Comparison of ENCODE assay signal across 28 mouse cellular contexts in genomic region chr14:67181586-67181985, GRCm38 (mm10).
DNase-seq lines count a peak whose midpoint lies in the region; ATAC-seq and TF ChIP-seq lines count a peak whose summit lies in the region.
"Had no signal": no experiment of that assay in that cellular context is flagged by ENCODE, and none has a peak within 500 bp of the region (broad histone marks: within the 10 kb centered on the region; RNA-seq: fewer than 3 reads in every experiment).

No protein-coding gene starts in this region.

- no peak overlapping the region for H3K4me2 ChIP-seq in lung, postnatal 0 days (replicated peaks; ENCODE audit: low read depth, low read length)
- H3K4me2 ChIP-seq: heart, embryonic 11.5 days; hindbrain, embryonic 14.5 days; limb, embryonic 12.5 days; liver, embryonic 12.5 days; neural tube, embryonic 13.5 days had no signal

- H3K36me3 ChIP-seq in lung, postnatal 0 days (ENCODE audit: insufficient read depth, low read length) = no peaks in the 10 kb centered on the region
- H3K36me3 ChIP-seq: G1E; limb, embryonic 12.5 days; liver, embryonic 12.5 days; neural tube, embryonic 13.5 days had no signal

- H3K4me3 ChIP-seq in lung, postnatal 0 days (ENCODE audit: low read depth, low read length) = no peak overlapping the region
- H3K4me3 ChIP-seq: gastrocnemius, adult 2 months; left cerebral cortex, adult 2 months; limb, embryonic 12.5 days; liver, embryonic 12.5 days; neural tube, embryonic 13.5 days had no signal

- peak; percentile 35 for DNase-seq in adrenal gland, postnatal 10 days
- DNase-seq in adrenal gland, adult 2 months = no peak
- peak; percentile 18 for DNase-seq in kidney, postnatal 10 days
- DNase-seq in kidney, postnatal 36 days = no peak
- peak; percentile 42 for DNase-seq in lung, postnatal 0 days (ENCODE audit: low spot score)
- DNase-seq in lung, postnatal 36 days = no peak
- peak; percentile 18 for DNase-seq in 416B (ENCODE audit: low read depth)
- no peak for DNase-seq in layer of hippocampus, postnatal 10 days (ENCODE audit: low spot score in 2 of 2)
- DNase-seq: adrenal gland, postnatal 36 days; cerebellum, adult 8-10 months; cerebellum, postnatal 36 days; gastrocnemius, adult 2 months; gastrocnemius, postnatal 36 days; heart, adult 18-20 months; heart, postnatal 4 days; kidney, adult 18-20 months; liver, postnatal 0 days; right cerebral cortex, postnatal 14 days had no signal

- TF ChIP-seq EP300 in lung, postnatal 0 days (IDR thresholded peaks at IDR 0.05) = no peak

- no peak overlapping the region for H3K9ac ChIP-seq in lung, postnatal 0 days (replicated peaks; ENCODE audit: low read depth)
- H3K9ac ChIP-seq: hindbrain, embryonic 14.5 days; limb, embryonic 12.5 days; liver, embryonic 12.5 days; liver, postnatal 0 days; neural tube, embryonic 13.5 days had no signal

- no peak for ATAC-seq in lung, postnatal 0 days
- ATAC-seq: forebrain, embryonic 16.5 days; inflammation-experienced regulatory T-cells, adult 6 months; liver, embryonic 12.5 days; liver, postnatal 0 days; Patski had no signal

- WGBS in lung, postnatal 0 days = 37% methylated on average over 3 of the region's 3 CpGs

- H3K27me3 ChIP-seq in lung, postnatal 0 days (replicated peaks; ENCODE audit: insufficient read depth, low read length) = no peaks in the 10 kb centered on the region
- H3K27me3 ChIP-seq: limb, embryonic 12.5 days; neural tube, embryonic 13.5 days; Patski had no signal

- no peaks in the 10 kb centered on the region for H3K9me3 ChIP-seq in lung, postnatal 0 days (ENCODE audit: low read length)
- H3K9me3 ChIP-seq: liver, embryonic 12.5 days had no signal

- no peaks in the 10 kb centered on the region for H3K4me1 ChIP-seq in lung, postnatal 0 days (ENCODE audit: insufficient read depth, low read depth, low read length)
- H3K4me1 ChIP-seq: liver, embryonic 12.5 days had no signal

- no peak for TF ChIP-seq CTCF in lung, postnatal 0 days (IDR thresholded peaks at IDR 0.05)

- no peak overlapping the region for H3K27ac ChIP-seq in lung, postnatal 0 days (ENCODE audit: low read length)
- H3K27ac ChIP-seq: gastrocnemius, adult 2 months; hindbrain, embryonic 14.5 days; left cerebral cortex, adult 2 months; limb, embryonic 12.5 days; liver, embryonic 12.5 days; neural tube, embryonic 13.5 days had no signal

Comparison
In these comparisons a context has a peak if more than half of its experiments do, and no peak if none do; other contexts are left out.
1. DNase-seq: peak in adrenal gland, postnatal 10 days (single experiment), kidney, postnatal 10 days (single experiment), lung, postnatal 0 days (single experiment) and 416B (single experiment); none in adrenal gland, adult 2 months (single experiment), kidney, postnatal 36 days (0 of 2), lung, postnatal 36 days (single experiment) and layer of hippocampus, postnatal 10 days (0 of 2).